Mouse (Mus musculus) intestine, embryonic 14.5 days (tissue): ENCODE results near the gene Poc1a. TPM values are rescaled to one million over a fixed set of nuclear protein-coding genes. Genes with fewer than 3 reads are reported as not detected.

Source experiments
- ATAC-seq: fragments of 200-750 bp; cut with Nextera tagmentation; replicated peaks from 2 replicates; pipeline ENCODE4 v1.8.0; 2017; ENCODE audit warnings: low read depth, moderate number of reproducible peaks, moderate TSS enrichment, moderate library complexity; ENCODE audit not compliant: low FRiP score, low TSS enrichment
- DNase-seq: peaks from one replicate; pipeline ENCODE4 v3.0.0-alpha.2; 2018; ENCODE audit warnings: low spot score
- H3K27ac ChIP-seq: fragments of 300-500 bp; sonication (generic); 2 replicates; pipeline ENCODE4 v1.5.1; 2014; ENCODE audit warnings: low read depth, mild to moderate bottlenecking, control low read depth
- H3K27me3 ChIP-seq: fragments of 300-500 bp; sonication (generic); replicated peaks from 2 replicates; pipeline ENCODE4 v1.6.1; 2014; ENCODE audit warnings: low read length, control low read depth; ENCODE audit not compliant: control insufficient read depth, insufficient read depth
- H3K36me3 ChIP-seq: fragments of 300-500 bp; sonication (generic); 2 replicates; pipeline ENCODE4 v1.6.1; 2014; ENCODE audit warnings: low read length, control low read depth; ENCODE audit not compliant: control insufficient read depth, insufficient read depth
- H3K4me1 ChIP-seq: fragments of 300-500 bp; sonication (generic); replicated peaks from 2 replicates; pipeline ENCODE4 v1.6.1; 2014; ENCODE audit warnings: low read length, control low read depth, mixed read lengths; ENCODE audit not compliant: control insufficient read depth, insufficient read depth
- H3K4me2 ChIP-seq: fragments of 300-500 bp; sonication (generic); 2 replicates; pipeline ENCODE4 v1.6.1; 2014; ENCODE audit warnings: low read length
- H3K4me3 ChIP-seq: fragments of 300-500 bp; sonication (generic); 2 replicates; pipeline ENCODE4 v1.5.1; 2014; ENCODE audit warnings: low read depth, low read length, control low read depth, mixed read lengths
- H3K9ac ChIP-seq: fragments of 300-500 bp; sonication (generic); 2 replicates; pipeline ENCODE4 v1.6.1; 2014; ENCODE audit warnings: mild to moderate bottlenecking, low read length
- H3K9me3 ChIP-seq: fragments of 300-500 bp; sonication (generic); 2 replicates; pipeline ENCODE4 v1.6.1; 2016; ENCODE audit warnings: low read length, control low read depth; ENCODE audit not compliant: control insufficient read depth
- WGBS: fragments of 180-500 bp; shearing (Covaris S2); extraction: QIAGEN DNeasy Blood & Tissue Kit; methylation state at CpG from one replicate; pipeline ENCODE4 v1.1.7; 2014; 5-methylcytosine and 5-hydroxymethylcytosine counted together
- polyA plus RNA-seq: library from polyadenylated mRNA; unstranded; fragments of >200 nt; fragmentation: Nextera tagmentation; extraction: Ambion mirVana; gene quantifications from 2 replicates; pipeline ENCODE4 v1.2.1, GENCODE M21; 2014

Poc1a gene
- polyA plus RNA-seq, 1 experiment from 2014 or later, result 29.1 TPM

DNA sequence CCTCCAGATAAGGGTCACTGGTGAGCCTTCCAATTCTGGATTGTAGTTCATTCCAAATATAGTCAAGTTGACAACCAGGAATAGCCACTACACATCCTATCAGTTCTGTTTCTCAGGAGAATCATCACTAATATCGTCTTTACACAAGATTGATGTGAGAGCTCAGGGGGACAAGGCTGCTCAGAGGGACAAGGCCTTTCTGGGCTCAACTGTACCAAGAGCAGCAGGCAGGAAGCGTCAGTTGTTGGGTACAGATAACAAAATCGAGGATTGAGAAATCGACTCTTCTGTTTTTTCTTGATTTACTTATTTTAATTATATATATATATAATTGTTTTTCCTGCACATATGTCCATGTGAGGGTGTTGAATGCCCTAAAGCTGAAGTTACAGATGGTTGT lies 22.4 kb upstream of the Poc1a start:
- no peak for DNase-seq
- ATAC-seq, result no peak
- Histone ChIP-seq H3K4me2 (no peak overlapping the region), H3K4me3 (no peak overlapping the region), H3K27ac (no peak overlapping the region), H3K27me3 (no peaks in the 10 kb centered on the region), H3K9ac (no peak overlapping the region), H3K36me3 (no peaks in the 10 kb centered on the region), H3K9me3 (no peaks in the 10 kb centered on the region), H3K4me1 (no peaks in the 10 kb centered on the region)
- 87% methylated on average over 4 of the region's 4 CpGs for WGBS

- Histone ChIP-seq H3K36me3 (no peaks in the 10 kb centered on the region), H3K27ac (no peak overlapping the region), H3K9me3 (no peaks in the 10 kb centered on the region), H3K4me2 (no peak overlapping the region), H3K4me3 (no peak overlapping the region), H3K27me3 (no peaks in the 10 kb centered on the region), H3K9ac (no peak overlapping the region), H3K4me1 (no peaks in the 10 kb centered on the region)
- ATAC-seq (no peak), DNase-seq (no peak)
- 76% methylated on average over 5 of the region's 5 CpGs for WGBS
These were observed 21.9 kb upstream of the Poc1a start for GRCm38 (mm10) chr9:106258990-106259389.

DNA sequence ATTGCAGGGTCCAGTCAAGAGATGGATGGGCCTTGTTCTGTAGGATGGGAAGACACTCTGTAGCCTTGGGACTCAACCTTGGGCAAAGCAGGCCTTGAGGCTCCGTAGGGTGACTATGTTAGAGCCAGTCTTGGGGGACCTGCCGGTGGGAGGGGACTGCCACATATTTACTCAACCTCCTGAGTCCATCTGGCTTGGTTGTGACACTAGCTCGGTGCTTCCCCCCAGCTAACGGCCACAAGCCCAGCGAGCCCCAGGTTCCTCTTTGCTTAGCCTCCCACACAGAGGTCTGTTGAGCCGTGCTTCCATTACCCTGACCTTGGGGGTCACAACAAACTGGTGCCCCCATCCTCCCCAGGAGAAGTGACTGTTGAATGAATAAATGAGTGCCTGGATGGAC lies 19.8 kb upstream of the Poc1a start:
- WGBS, result 90% methylated on average over 6 of the region's 6 CpGs
- DNase-seq, result no peak
- no peak for ATAC-seq
- no peak overlapping the region for H3K27ac ChIP-seq
- no peaks in the 10 kb centered on the region for H3K9me3 ChIP-seq
- no peak overlapping the region for H3K9ac ChIP-seq
- H3K4me1 ChIP-seq, result no peaks in the 10 kb centered on the region
- no peaks in the 10 kb centered on the region for H3K36me3 ChIP-seq
- no peak overlapping the region for H3K4me3 ChIP-seq
- H3K4me2 ChIP-seq, result no peak overlapping the region
- H3K27me3 ChIP-seq, result no peaks in the 10 kb centered on the region

DNA sequence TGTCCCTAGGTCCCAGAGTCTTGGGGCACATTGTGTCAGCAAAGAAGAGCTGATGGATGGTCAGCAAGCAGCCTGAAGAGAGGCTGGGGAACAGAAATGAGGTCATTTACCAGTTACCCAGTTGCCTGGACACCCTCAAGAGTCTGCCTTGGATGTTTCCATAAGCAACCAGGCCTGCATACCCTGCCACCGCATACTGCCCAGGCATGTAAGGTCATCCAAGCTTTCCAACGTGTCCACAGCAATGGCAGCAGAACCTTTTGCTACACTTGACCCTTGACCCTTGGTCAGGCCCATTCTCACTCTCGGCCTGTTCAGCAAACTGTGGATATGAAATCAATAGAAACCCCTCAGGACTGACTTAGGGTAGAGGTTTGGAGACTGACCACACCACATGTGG lies 19.4 kb upstream of the Poc1a start:
- Histone ChIP-seq H3K9me3 (no peaks in the 10 kb centered on the region), H3K4me2 (no peak overlapping the region), H3K9ac (no peak overlapping the region), H3K27me3 (no peaks in the 10 kb centered on the region), H3K4me3 (no peak overlapping the region), H3K36me3 (no peaks in the 10 kb centered on the region), H3K27ac (no peak overlapping the region), H3K4me1 (no peaks in the 10 kb centered on the region)
- 75% methylated on average over 3 of the region's 3 CpGs for WGBS
- ATAC-seq, result no peak
- no peak for DNase-seq

DNA sequence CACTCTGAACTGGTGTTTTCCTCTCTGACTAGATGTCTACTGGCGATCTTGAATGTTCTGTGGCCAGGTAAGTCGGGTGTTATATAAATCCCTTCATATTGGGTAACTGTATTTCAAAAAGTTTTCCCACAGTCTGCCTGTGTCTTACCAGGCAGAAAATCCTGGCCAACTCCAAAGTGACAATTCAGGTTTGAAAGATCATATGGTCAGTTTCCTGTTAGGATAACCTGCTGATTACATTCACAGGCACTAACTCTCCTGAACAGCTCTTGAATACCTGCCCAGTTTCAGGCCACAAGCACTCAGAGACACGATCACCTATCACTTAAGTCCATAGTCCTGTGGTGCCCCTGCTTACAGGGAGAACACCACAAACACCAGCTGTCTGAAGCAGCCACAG lies 18.8 kb upstream of the Poc1a start:
- WGBS, result 88% methylated on average over 3 of the region's 3 CpGs
- Histone ChIP-seq H3K27me3 (no peaks in the 10 kb centered on the region), H3K9ac (no peak overlapping the region), H3K9me3 (no peaks in the 10 kb centered on the region), H3K4me1 (no peaks in the 10 kb centered on the region), H3K4me3 (no peak overlapping the region), H3K36me3 (no peaks in the 10 kb centered on the region), H3K27ac (no peak overlapping the region), H3K4me2 (no peak overlapping the region)
- ATAC-seq (no peak), DNase-seq (no peak)

GRCm38 (mm10) chr9:106263381-106263924 lies 17.4 kb upstream of the Poc1a start:
- no peak overlapping the region for H3K4me2 ChIP-seq
- no peaks in the 10 kb centered on the region for H3K36me3 ChIP-seq
- no peak overlapping the region for H3K9ac ChIP-seq
- no peaks in the 10 kb centered on the region for H3K27me3 ChIP-seq
- H3K4me3 ChIP-seq, result no peak overlapping the region
- DNase-seq (no peak), ATAC-seq (no peak)
- WGBS, result 73% methylated on average over 9 of the region's 9 CpGs
- H3K9me3 ChIP-seq, result no peaks in the 10 kb centered on the region
- peaks cover 5% of the 10 kb centered on the region for H3K4me1 ChIP-seq
- no peak overlapping the region for H3K27ac ChIP-seq

DNA sequence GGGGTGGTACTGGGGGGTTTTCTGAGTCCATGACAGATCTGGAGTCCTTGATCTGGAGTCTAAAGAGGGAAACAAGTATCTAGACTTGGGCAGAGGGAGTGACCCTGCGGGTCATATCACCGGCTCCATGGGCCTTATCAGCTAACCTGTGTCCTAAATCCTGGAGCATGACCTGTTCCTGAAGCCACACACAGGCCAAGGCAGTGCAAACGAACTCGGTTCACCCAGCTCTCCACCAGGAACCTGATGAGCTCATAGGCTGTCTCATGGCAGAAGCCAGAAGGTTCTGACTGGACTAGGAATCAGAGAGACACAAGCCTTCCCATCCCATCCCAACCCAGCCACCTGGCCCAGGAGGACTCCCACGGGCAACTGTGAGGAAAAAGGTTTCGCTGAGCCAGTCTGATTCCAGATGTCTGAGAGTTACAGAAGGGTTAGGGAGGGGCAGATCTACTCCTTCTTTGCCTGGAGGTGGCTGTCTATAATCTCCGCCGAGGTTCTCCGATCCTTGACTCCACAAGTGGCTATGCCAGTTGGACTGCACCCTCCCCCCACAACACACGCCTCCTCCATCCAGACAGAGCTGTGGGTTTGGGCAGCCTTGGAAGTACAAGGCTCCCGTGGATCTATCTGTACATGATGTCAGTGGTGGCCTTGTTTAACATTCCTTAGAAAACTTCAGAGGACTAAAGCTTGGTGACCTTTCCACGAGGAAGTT lies 15.3 kb upstream of the Poc1a start:
- H3K9me3 ChIP-seq, result no peaks in the 10 kb centered on the region
- peaks cover 21% of the 10 kb centered on the region for H3K4me1 ChIP-seq
- H3K27ac ChIP-seq, result no peak overlapping the region
- no peaks in the 10 kb centered on the region for H3K27me3 ChIP-seq
- H3K9ac ChIP-seq, result no peak overlapping the region
- DNase-seq (no peak), ATAC-seq (no peak)
- H3K4me2 ChIP-seq, result no peak overlapping the region
- 70% methylated on average over 12 of the region's 12 CpGs for WGBS
- H3K36me3 ChIP-seq, result no peaks in the 10 kb centered on the region
- H3K4me3 ChIP-seq, result no peak overlapping the region

GRCm38 (mm10) chr9:106266936-106267657 lies 13.8 kb upstream of the Poc1a start:
- ATAC-seq (no peak), DNase-seq (no peak)
- 62% methylated on average over 2 of the region's 2 CpGs for WGBS
- Histone ChIP-seq H3K36me3 (no peaks in the 10 kb centered on the region), H3K9ac (no peak overlapping the region), H3K27ac (no peak overlapping the region), H3K4me3 (no peak overlapping the region), H3K27me3 (no peaks in the 10 kb centered on the region), H3K9me3 (no peaks in the 10 kb centered on the region), H3K4me2 (no peak overlapping the region), H3K4me1 (peaks cover 21% of the 10 kb centered on the region)
